Mouse (Mus musculus): ENCODE measurements around the gene Amd2.

DNA sequence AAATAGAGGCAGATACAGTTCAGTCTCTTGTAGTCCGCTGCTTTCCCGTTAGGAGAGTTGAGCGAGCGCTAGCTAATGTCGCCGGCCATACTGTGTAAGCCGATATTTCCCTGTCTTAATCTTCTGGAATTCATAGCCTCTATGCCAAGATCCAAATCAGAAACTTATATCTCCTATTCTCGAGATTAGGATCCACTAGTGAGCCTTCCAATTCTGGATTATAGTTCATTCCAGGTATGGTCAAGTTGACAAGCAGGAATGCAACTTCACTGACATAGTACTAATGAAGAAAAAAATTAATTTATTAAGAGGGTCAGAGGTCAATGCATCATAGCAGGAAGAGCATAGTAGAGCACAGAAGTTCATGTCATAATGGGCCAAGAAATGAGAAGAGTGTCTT is at the start of gene Amd2:
- TF ChIP-seq GATA1 (IDR thresholded peaks at IDR 0.05; ENCODE audit: borderline replicate concordance, low read length) (no peak), POLR2AphosphoS5 (IDR thresholded peaks at IDR 0.05; ENCODE audit: insufficient replicate concordance, low read depth, low read length) (no peak), CTCF (IDR thresholded peaks at IDR 0.05; ENCODE audit: low read depth, low read length) (no peak), TAL1 (conservative IDR thresholded peaks at IDR 0.05; ENCODE audit: low read depth, low read length) (no peak)

All from G1E (cell line).